Mouse (Mus musculus) splenic B cell, adult 2 months (primary cell): ENCODE data around the gene Dna2.
"Not testable (repeated sequence)": the region's sequence is repeated elsewhere in the genome, so short reads cannot be mapped to it uniquely, and the experiment has no call there.

Experiments used
- DNase-seq: peaks from one replicate; pipeline ENCODE4 v3.0.0-alpha.2; 2011; ENCODE audit warnings: low read depth, low spot score
- H3K27me3 ChIP-seq: 2 replicates; pipeline ENCODE4 v1.6.1; 2012; ENCODE audit warnings: mild to moderate bottlenecking, low read length, moderate library complexity, mixed read lengths; ENCODE audit not compliant: control insufficient read depth, poor library complexity, insufficient read depth, severe bottlenecking
- H3K36me3 ChIP-seq: 2 replicates; pipeline ENCODE4 v1.6.1; 2012; ENCODE audit warnings: mild to moderate bottlenecking, low read length, moderate library complexity, mixed read lengths; ENCODE audit not compliant: control insufficient read depth, poor library complexity, insufficient read depth, severe bottlenecking

Dna2 gene

DNA sequence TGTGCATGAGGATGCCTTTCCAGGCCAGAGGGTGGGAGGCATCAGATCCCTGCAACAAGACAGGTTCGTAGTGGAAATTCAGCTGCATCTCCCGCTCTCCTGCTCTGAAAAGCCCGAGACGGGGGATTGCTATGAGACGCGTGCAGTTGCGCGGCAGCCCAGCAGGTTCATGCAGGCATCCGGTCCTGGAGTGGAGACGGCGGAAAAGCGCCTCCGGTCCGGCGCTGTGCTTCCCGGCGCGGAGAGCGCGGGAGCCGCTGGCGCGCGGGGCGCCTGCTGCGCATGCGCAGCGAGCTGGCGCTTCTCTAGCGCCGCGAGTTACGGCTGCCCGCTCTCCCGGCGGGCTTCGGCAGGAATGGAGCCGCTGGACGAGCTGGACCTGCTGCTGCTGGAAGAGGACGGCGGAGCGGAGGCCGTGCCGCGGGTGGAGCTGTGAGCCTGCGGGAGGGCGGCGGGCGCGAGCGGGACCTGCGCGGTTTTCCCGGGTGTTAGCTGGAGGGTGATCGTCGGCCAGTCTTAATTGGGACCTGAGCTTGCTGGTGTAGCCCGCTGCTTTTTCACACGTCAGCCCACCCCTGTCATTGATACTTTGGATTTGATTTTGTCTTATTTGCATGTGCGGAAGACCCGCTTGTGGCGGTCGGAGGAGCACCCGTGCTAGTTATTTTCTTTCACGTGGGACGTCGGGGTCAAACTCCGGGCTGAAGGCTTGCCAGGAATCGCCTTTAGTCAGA is at the start of gene Dna2:
TSS of gene Dna2 (plus strand) at position 289 of the 734 bp plus-strand sequence.
- Histone ChIP-seq H3K27me3 (no peaks in the 10 kb centered on the region), H3K36me3 (peaks cover 1% of the 10 kb centered on the region; the same call in 1 of the 2 replicates)
- peak; percentile 79 for DNase-seq

GRCm38 (mm10) chr10:62897437-62897836 is 49.4 kb upstream of the Dna2 start:
- no peaks in the 10 kb centered on the region for H3K27me3 ChIP-seq
- no peaks in the 10 kb centered on the region for H3K36me3 ChIP-seq
- DNase-seq = no peak

GRCm38 (mm10) chr10:62898061-62898460 is 48.8 kb upstream of the Dna2 start:
- no peak for DNase-seq
- no peaks in the 10 kb centered on the region for H3K36me3 ChIP-seq
- H3K27me3 ChIP-seq = no peaks in the 10 kb centered on the region

DNA sequence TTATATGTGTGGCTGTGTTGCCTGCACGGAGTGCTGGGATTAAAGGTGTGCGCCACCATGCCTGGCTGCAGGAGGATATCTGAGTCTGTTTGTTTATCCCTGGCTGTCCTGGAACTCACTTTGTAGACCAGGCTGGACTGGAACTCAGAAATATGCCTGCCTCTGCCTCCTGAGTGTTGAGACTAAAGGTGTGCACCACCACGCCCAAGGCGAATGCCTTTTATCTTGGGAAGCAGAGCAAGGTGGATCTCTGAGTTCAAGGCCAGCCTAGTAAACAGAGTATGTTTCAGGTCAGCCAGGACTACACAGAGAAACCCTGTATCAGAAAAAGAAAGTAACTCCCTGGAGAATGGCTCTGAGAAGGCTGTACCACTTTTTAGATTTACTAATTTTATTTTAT is 46.7 kb upstream of the Dna2 start:
- Histone ChIP-seq H3K27me3 (no peaks in the 10 kb centered on the region), H3K36me3 (no peaks in the 10 kb centered on the region)
- DNase-seq = no peak

DNA sequence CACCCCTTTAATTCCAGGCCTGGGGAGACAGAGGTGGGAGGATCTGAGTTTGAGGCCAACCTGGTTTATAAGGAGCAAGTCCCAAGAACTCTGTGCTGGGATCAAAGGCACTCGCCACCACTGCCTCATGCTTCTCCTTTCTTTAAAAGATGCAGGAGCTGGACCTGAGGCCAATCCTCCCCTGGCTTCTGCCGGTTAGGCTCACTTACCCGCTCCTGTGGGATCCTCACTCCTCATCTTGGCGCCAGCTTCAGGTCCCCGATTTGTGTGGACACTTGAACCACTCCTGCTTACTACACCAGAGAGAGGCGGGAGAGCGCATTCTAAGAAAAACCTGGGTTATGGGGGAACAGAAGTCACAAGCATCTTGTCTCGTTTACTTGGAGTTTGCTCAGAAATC is 45.0 kb upstream of the Dna2 start:
- no peak for DNase-seq
- no peaks in the 10 kb centered on the region for H3K36me3 ChIP-seq
- no peaks in the 10 kb centered on the region for H3K27me3 ChIP-seq

- no peaks in the 10 kb centered on the region for H3K27me3 ChIP-seq
- no peaks in the 10 kb centered on the region for H3K36me3 ChIP-seq
- no peak for DNase-seq
Measured at GRCm38 (mm10) chr10:62902829-62903228, 44.0 kb upstream of the Dna2 start.

DNA sequence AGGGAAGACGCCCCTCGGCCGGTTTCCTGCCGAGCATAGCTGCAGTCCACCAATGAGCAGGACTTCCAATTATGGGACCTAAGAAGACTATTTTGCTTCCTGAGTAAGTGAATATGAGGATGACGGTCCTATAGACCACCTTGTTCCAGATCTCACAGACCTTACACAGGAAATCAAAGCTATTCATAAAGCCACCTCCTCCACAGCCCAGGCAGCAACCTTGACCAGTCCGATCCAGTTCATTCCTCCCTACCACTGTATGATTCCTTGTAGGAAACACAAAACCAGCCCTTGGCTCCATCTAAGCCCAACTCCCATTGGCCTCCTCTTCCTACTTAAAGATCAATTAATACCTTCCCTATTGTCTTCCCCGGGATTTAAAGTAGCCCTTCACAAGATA is 40.5 kb upstream of the Dna2 start:
- Histone ChIP-seq H3K27me3 (no peaks in the 10 kb centered on the region), H3K36me3 (no peaks in the 10 kb centered on the region)
- DNase-seq = no peak

DNA sequence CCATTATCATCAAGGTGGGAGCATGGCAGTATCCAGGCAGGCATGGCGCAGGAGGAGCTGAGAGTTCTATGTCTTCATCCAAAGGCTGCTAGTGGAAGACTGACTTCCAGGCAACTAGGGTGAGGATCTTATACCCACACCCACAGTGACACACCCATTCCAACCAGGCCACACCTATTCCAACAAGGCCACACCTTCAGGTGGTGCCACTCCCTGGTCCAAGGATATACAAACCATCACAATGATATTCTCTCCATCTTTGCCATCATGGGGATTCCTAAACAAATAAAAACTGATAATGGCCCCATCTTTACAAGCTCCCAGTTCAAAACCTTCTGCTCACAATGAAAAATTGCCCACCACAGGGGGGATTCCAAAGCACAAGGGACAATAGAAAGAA is 37.9 kb upstream of the Dna2 start, which contains the start of gene Tet1:
TSS of gene Tet1 (minus strand) at position 101 of the 400 bp plus-strand sequence.
- not testable (repeated sequence) for H3K27me3 ChIP-seq, DNase-seq, H3K36me3 ChIP-seq

DNA sequence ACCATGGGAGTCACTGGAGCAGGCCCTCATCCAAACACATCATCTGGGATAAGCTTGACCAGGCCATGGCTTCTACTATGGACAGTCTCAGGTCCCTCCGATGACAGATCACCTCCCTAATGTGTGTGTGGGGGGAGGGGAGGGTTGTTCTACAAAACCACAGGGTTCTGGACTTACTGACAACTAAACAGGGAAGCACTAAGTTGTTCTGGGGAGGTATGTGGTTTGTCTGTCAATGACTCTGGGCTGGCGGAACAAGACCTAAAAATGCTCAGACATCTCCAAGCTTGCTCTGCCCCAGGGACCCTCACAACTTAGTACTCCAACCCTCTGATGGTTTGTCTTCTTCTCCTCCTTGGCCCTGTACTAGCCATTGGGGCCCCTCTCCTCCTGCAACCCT is 35.7 kb upstream of the Dna2 start:
- no peak for DNase-seq
- Histone ChIP-seq H3K36me3 (no peaks in the 10 kb centered on the region), H3K27me3 (no peaks in the 10 kb centered on the region)

DNA sequence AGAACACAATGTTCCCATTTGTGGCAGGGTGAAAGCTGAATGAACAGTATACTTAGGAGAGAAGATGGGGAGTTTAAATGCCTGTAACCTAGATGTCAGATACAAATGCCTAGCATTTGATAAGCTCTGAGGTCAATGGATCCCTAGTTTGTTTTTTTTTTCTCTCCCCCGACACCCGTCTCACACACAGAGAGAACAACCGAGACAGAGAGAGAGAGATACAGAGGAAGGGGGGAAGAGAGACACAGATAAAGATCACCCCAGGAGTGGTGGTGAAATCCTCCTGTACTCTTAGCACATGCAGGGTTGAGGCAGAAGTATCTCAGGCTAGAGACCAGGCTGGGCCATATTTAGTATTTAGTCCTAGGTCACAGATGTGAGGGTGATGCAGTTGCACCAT is 27.8 kb upstream of the Dna2 start:
- DNase-seq = no peak
- H3K27me3 ChIP-seq = no peaks in the 10 kb centered on the region
- H3K36me3 ChIP-seq = no peaks in the 10 kb centered on the region

DNA sequence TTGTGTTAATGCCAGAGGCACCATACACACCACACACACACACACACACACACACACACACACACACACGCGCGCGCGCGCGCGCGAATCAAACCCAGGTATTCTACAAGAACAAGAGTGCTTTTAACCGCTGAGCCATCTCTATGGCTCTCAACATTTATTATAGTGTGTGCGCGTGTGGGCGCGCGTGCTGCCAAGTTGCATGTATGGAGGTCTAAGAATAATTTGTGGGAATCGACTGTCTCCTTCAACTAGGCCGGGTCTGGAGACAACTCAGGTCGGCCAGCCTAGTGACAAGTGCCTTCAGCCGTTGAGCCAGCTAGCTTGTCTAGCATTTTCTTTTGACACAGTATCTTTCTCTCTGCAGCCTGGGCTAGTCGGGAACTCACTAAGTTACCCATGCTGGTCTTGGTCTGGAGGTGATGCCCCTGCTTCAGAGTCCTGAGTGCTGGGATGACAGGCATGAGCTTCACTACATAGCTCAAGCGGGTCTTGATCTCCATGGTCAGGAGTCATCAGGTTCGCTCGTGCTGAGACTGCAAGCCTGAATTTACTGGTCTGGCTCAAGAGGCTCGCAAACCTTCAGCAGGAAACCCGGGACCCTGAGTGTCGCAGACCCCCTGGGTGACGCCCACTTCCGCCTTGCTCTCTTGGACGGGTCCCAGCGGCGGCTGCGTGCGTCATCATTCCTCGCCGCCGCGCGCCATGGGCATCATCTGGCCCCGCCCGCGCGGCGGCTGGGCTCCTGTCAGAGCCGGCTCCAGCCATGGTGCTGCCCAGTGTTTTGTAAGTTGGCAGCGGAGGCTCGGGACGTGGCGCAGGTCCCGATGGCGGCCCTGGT is 26.7 kb upstream of the Dna2 start, which contains the start of gene Slc25a16:
TSS of gene Slc25a16 (plus strand) at position 709 of the 841 bp plus-strand sequence.
- no peaks in the 10 kb centered on the region for H3K36me3 ChIP-seq
- H3K27me3 ChIP-seq = no peaks in the 10 kb centered on the region
- DNase-seq = peak; percentile 89

DNA sequence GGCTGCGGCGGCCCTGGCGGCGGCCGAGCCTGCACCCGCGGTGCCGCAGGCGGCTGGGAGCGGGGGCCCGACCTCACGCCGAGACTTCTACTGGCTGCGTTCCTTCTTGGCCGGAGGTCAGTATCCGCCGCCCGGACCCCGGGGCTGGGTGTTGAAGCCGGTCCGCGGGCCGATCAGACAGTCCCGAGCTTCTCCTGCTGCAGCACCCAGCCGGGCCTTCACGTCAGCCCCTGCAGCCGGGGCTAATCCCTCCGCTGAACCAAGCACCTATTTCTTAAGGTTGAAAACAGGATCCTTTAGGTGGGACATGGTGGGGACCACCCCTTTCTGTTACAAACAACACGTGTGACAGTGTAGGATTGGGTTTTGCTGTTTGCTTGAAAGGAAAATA is 26.1 kb upstream of the Dna2 start:
- H3K36me3 ChIP-seq = no peaks in the 10 kb centered on the region
- no peaks in the 10 kb centered on the region for H3K27me3 ChIP-seq
- no peak for DNase-seq

GRCm38 (mm10) chr10:62924096-62924635 is 22.7 kb upstream of the Dna2 start:
- Histone ChIP-seq H3K27me3 (no peaks in the 10 kb centered on the region), H3K36me3 (peaks cover 6% of the 10 kb centered on the region; the same call in 1 of the 2 replicates)
- no peak for DNase-seq

- peak; percentile 24 for DNase-seq
- Histone ChIP-seq H3K36me3 (peaks cover 9% of the 10 kb centered on the region; the same call in 1 of the 2 replicates), H3K27me3 (no peaks in the 10 kb centered on the region)
Measured at GRCm38 (mm10) chr10:62932381-62932780, 14.4 kb upstream of the Dna2 start.
